Mouse (Mus musculus) midbrain, embryonic 11.5 days (tissue): ENCODE results near the gene Slc25a35. TPM values are rescaled to one million over a fixed set of nuclear protein-coding genes. Genes with fewer than 3 reads are reported as not detected.
A peak's percentile ranks its signal among the peaks of the same experiment; 100 is the strongest.
"Not testable (repeated sequence)": the region's sequence is repeated elsewhere in the genome, so short reads cannot be mapped to it uniquely, and the experiment has no call there.

ENCODE experiments used
- ATAC-seq: fragments of 200-750 bp; cut with Nextera tagmentation; 2 replicates; pipeline ENCODE4 v1.8.0; 2017; ENCODE audit warnings: moderate TSS enrichment, moderate library complexity; ENCODE audit not compliant: low FRiP score
- DNase-seq: peaks from one replicate; pipeline ENCODE4 v3.0.0; 2015; ENCODE audit warnings: low spot score; ENCODE audit errors: missing footprints
- H3K27ac ChIP-seq: fragments of 300-500 bp; sonication (generic); 2 replicates; pipeline ENCODE4 v1.5.1; 2014; ENCODE audit warnings: low read depth, low read length
- H3K27me3 ChIP-seq: fragments of 300-500 bp; sonication (generic); 2 replicates; pipeline ENCODE4 v1.6.1; 2014; ENCODE audit warnings: mild to moderate bottlenecking, low read length, moderate library complexity, mixed read lengths; ENCODE audit not compliant: control insufficient read depth, insufficient read depth
- H3K36me3 ChIP-seq: fragments of 300-500 bp; sonication (generic); 2 replicates; pipeline ENCODE4 v1.6.1; 2014; ENCODE audit warnings: mild to moderate bottlenecking, low read length, moderate library complexity, mixed read lengths; ENCODE audit not compliant: control insufficient read depth, insufficient read depth
- H3K4me1 ChIP-seq: fragments of 300-500 bp; sonication (generic); 2 replicates; pipeline ENCODE4 v1.6.1; 2014; ENCODE audit warnings: low read length; ENCODE audit not compliant: control insufficient read depth, insufficient read depth
- H3K4me2 ChIP-seq: fragments of 300-500 bp; sonication (generic); 2 replicates; pipeline ENCODE4 v1.6.1; 2014; ENCODE audit warnings: mild to moderate bottlenecking, moderate library complexity
- H3K4me3 ChIP-seq: fragments of 300-500 bp; sonication (generic); 2 replicates; pipeline ENCODE4 v1.5.1; 2014; ENCODE audit warnings: low read depth, low read length
- H3K9ac ChIP-seq: fragments of 300-500 bp; sonication (generic); 2 replicates; pipeline ENCODE4 v1.6.1; 2014; ENCODE audit warnings: low read length
- H3K9me3 ChIP-seq: fragments of 300-500 bp; sonication (generic); 2 replicates; pipeline ENCODE4 v1.6.1; 2016; ENCODE audit warnings: low read length; ENCODE audit not compliant: control insufficient read depth
- WGBS: fragments of 180-500 bp; shearing (Covaris S2); extraction: QIAGEN DNeasy Blood & Tissue Kit; methylation state at CpG from one replicate; pipeline ENCODE4 v1.1.7; 2014; 5-methylcytosine and 5-hydroxymethylcytosine counted together
- polyA plus RNA-seq: library from polyadenylated mRNA; unstranded; fragments of >200 nt; fragmentation: Nextera tagmentation; extraction: Ambion mirVana; gene quantifications from 2 replicates; pipeline ENCODE4 v1.2.1, GENCODE M21; 2014

Slc25a35 gene
- polyA plus RNA-seq, 1 experiment from 2014 or later, result 1.2 TPM

DNA sequence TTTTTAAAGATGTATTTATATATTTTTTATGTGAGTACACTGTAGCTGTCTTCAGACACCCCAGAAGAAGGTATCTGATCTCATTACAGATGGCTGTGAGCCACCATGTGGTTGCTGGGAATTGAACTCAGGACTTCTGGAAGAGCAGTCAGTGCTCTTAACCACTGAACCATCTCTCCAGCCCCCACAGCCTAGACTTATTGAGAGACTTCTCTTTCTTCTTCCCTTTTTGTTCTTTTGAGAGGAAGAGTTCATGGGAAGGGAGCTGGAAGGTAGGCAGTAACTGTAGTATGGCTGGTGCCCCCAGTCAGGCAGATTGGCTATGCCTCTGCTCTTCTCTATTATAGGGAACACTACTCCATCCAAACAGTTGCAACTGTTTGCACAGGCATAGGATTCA is 38.6 kb downstream of the Slc25a35 start:
- not testable (repeated sequence) for DNase-seq

DNA sequence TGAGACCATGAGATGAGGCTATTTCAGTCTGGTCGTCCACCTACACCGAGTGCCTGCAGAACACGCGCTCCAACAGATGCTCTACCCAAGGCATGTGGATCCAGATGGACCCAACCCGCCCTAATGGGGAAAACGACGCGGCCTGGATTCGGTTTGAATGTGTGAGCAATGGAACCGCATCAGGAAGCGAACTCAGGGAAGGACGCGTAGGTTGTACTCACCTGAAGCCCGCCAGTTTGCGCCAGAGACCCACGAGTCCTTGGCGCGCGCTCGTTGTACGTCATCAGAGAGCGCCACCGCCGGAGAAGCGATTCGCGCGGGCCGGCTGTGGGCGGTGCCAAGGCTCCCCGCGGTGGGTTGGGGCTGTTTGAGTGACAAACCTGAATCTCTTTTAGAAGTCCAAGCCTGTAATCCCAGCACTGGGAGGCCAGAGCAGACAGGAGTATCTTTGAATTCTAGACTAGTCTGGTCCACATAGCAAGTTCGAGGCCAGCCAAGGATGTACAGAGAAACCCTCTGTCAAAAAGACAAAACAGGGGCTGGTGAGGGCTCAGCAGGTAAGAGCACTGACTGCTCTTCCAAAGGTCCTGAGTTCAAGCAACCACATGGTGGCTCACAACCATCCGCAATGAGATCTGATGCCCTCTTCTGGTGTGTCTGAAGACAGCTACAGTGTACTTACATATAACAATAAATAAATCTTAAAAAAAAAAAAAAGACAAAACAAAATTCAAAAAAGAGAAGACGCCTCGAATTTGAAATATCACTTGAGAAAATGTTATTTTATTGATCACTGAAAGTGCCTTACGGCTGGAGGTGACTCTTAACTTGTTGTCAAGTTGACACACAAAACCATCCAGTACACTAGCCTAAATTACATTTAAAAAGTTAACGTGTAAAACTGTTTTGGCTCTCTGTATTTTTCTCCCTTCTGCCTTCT is 40.5 kb downstream of the Slc25a35 start, which contains the start of gene Pfas:
Gene Pfas (minus strand): TSS at position 279 of the 940 bp plus-strand sequence.
- H3K9me3 ChIP-seq, result no peaks in the 10 kb centered on the region
- peak; percentile 99 for DNase-seq
- 9% methylated on average over 38 of the region's 38 CpGs for WGBS
- peak; percentile 89 for ATAC-seq
- H3K27ac ChIP-seq, result no peak within 1 kb of the TSS
- peak within 1 kb of the TSS; percentile 73 for H3K4me3 ChIP-seq
- peak within 1 kb of the TSS; percentile 68 for H3K9ac ChIP-seq
- H3K36me3 ChIP-seq, result no peaks in the 10 kb centered on the region
- H3K27me3 ChIP-seq, result no peaks in the 10 kb centered on the region
- H3K4me2 ChIP-seq, result peak within 1 kb of the TSS; percentile 57
- H3K4me1 ChIP-seq, result peaks cover 2% of the 10 kb centered on the region; the same call in 1 of the 2 replicates

More for the DNA sequence above, 38.6 kb downstream of the Slc25a35 start:
- not testable (repeated sequence) for ATAC-seq, H3K27me3 ChIP-seq, H3K4me1 ChIP-seq, H3K36me3 ChIP-seq, H3K4me3 ChIP-seq, H3K9me3 ChIP-seq, H3K9ac ChIP-seq, H3K4me2 ChIP-seq, H3K27ac ChIP-seq

DNA sequence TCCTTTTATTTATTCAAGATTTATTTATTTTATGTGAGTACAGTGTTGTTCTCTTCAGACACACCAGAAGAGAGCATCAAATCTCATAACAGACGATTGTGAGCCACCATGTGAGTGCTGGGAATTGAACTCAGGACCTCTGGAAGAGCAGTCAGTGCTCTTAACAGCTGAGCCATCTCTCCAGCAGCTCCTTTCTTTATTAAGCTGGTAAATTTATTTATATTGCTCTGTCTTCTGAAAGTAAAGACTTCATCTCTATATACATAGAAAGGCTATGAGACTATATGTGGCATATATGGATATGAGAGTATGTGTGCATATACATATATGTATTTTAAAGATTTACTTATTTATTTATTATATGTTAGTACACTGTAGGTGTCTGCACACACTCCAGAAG is 41.6 kb downstream of the Slc25a35 start:
- ATAC-seq (no peak), DNase-seq (no peak)
- Histone ChIP-seq H3K4me3 (no peak overlapping the region), H3K4me1 (peaks cover 2% of the 10 kb centered on the region; the same call in 1 of the 2 replicates), H3K9ac (no peak overlapping the region), H3K36me3 (no peaks in the 10 kb centered on the region), H3K4me2 (no peak overlapping the region), H3K9me3 (no peaks in the 10 kb centered on the region), H3K27ac (no peak overlapping the region), H3K27me3 (no peaks in the 10 kb centered on the region)
- 94% methylated on average over 1 of the region's 1 CpGs for WGBS

DNA sequence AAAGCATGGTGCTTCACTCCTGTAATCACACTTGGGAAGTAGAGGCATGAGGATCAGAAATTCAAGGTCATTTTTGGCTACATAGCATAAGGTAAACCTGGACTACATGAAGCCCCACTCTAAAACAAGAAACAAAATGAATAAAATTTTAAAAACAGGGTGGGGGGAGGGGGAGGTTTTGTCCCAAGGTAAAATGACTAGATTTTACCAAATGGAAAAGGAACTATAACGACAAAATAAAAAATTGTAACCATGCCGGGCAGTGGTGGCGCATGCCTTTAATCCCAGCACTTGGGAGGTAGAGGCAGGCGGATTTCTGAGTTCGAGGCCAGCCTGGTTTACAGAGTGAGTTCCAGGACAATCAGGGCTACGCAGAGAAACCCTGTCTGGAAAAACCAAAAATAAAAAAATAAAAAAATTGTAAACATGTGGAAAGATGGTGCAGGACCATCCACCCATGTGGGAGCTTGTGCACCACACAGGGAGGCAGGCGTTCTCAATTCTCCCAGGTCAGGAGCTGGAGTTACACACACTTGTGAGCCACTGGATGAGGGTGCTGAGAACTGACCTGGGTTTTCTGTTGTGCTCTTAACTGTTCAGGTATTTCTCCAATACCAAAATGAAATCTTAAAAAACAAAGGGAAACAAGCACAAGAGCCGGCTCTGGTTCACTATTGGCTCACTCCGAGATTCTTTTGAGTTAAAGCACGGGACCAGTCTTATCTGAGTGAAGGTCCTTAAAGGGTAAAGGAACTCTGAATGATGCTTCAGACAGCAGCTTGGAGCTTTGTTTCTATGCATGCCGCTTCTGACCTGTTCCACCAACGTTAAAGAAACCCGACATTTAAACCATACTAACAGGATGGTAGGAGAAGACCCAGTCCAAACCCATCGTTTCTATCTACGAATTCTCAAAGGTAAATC is 42.7 kb downstream of the Slc25a35 start:
- H3K4me2 ChIP-seq, result no peak overlapping the region
- H3K36me3 ChIP-seq, result no peaks in the 10 kb centered on the region
- peaks cover 2% of the 10 kb centered on the region; the same call in 1 of the 2 replicates for H3K4me1 ChIP-seq
- no peak overlapping the region for H3K4me3 ChIP-seq
- no peaks in the 10 kb centered on the region for H3K9me3 ChIP-seq
- DNase-seq (no peak), ATAC-seq (no peak)
- H3K9ac ChIP-seq, result no peak overlapping the region
- no peaks in the 10 kb centered on the region for H3K27me3 ChIP-seq
- no peak overlapping the region for H3K27ac ChIP-seq
- WGBS, result 89% methylated on average over 15 of the region's 15 CpGs

DNA sequence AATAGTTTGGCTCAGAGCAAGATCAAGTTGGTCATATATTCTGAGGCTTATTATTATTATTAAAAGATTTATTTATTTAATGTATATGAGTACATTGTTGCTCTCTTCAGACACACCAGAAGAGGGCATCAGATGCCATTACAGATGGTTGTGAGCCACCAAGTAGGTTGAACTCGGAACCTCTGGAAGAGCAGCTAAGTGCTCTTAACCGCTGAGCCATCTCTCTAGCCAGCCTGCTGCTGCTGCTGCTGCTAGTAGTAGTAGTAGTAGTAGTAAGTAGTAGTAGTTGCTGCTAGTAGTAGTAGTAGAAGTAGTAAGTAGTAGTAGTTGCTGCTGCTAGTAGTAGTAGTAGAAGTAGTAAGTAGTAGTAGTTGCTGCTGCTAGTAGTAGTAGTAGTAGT is 43.5 kb downstream of the Slc25a35 start:
- Histone ChIP-seq H3K4me2 (peak overlapping the region; percentile 88), H3K4me3 (peak overlapping the region; percentile 49)
- H3K9ac ChIP-seq, H3K36me3 ChIP-seq, H3K4me1 ChIP-seq, ATAC-seq, H3K27ac ChIP-seq, H3K27me3 ChIP-seq, H3K9me3 ChIP-seq, DNase-seq: not testable (repeated sequence)
- WGBS, result 70% methylated on average over 2 of the region's 2 CpGs

DNA sequence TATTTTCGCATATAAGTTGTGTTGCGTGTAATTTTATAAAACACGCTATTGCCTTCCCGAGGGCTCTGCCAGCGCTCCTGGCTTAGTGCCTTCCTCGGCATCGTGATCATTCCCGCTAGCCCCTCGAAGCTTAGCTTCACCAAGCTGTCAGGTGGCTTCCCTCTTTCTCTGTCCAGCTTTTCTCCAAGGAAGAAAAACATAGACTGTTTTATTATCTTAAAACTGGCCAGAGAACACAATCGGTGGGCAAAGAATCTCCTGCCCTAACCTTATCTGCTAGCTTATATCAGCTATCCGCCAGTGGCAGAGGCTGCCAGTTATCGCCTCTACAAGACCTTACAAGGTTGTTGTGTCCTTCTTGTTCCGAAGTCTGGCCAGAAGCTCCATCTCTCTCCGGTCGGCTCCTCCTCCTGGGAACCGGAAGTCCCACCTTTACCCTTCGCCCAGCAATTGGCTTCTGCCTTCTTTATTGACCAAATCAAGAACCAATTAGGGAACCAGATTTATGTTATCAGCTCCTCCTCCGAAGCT is 44.2 kb downstream of the Slc25a35 start:
- Histone ChIP-seq H3K4me2 (peak overlapping the region; percentile 88), H3K4me3 (peak overlapping the region; percentile 49), H3K9me3 (no peaks in the 10 kb centered on the region), H3K27ac (peak overlapping the region; percentile 74), H3K27me3 (no peaks in the 10 kb centered on the region), H3K9ac (peak overlapping the region; percentile 71), H3K36me3 (no peaks in the 10 kb centered on the region), H3K4me1 (peaks cover 8% of the 10 kb centered on the region)
- 1% methylated on average over 18 of the region's 18 CpGs for WGBS
- ATAC-seq (peak; percentile 20), DNase-seq (peak; percentile 96)

DNA sequence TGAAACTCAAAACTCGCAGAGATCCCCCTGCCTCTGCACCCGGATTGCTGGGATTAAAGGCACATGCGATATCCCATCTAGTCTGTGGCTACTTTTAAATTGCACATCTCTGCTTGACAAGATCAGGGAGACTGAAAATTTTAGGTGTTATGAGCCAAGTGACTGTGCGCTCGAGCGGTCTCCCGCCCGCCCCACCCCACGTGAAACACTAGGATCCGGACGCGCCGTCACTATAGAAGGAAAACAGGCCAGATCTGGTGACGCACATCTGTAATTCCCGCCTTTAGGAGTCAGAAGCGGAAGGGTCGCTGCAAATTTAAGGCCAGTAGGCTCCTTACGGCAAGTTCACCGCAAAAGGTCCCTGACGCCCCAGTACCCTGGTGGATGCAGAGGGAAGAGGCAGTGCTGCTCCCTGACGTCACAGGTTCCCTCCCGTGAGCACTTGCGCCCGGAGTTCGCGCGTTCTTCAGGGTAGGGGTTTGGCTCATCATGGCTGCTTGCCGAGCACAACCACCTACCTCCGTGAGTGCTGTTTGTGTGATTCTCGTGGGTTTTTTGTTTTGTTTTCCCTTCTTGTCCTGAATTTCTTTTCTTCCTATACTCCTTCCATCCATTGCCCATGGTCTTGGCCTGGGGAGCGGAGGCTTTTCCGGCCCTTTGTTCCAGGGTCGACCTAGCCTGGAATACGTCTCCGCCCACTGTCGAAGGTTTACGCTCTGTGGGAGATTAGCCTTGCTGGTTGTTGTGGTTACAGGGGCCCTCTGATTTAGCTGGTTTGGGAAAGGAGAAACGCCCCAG is 47.9 kb downstream of the Slc25a35 start, which contains the start of gene Ctc1:
Gene Ctc1 (plus strand): TSS at position 268 of the 798 bp plus-strand sequence.
- peak; percentile 98 for DNase-seq
- peak within 1 kb of the TSS; percentile 69 for H3K27ac ChIP-seq
- no peaks in the 10 kb centered on the region for H3K27me3 ChIP-seq
- peak within 1 kb of the TSS; percentile 59 for H3K4me3 ChIP-seq
- H3K4me1 ChIP-seq, result peaks cover 9% of the 10 kb centered on the region
- peak within 1 kb of the TSS; percentile 93 for H3K9ac ChIP-seq
- no peaks in the 10 kb centered on the region for H3K9me3 ChIP-seq
- H3K36me3 ChIP-seq, result no peaks in the 10 kb centered on the region
- peak; percentile 96 for ATAC-seq
- whole genome bisulfite sequencing, result 5% methylated on average over 38 of the region's 38 CpGs
- peak within 1 kb of the TSS; percentile 88 for H3K4me2 ChIP-seq

DNA sequence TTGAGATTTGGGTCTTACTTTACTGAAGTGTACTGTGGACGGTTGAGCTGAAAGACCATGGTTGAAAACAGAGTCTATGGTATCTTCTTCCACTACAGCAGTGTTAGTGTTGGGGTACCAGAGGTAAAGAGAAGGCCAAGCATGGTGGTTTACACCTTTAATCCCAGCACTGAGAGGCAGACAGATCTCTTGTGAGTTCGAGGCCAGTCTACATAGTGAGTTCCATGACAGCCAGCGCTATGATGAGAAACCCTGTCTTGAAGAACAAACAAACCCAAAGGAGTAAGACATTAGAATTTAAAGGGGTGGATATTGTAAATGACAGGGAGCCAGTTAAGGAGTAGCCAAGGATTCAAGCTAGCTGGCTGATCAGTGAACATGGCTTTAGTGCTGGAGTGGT is 48.8 kb downstream of the Slc25a35 start:
- Histone ChIP-seq H3K27me3 (no peaks in the 10 kb centered on the region), H3K9ac (peak overlapping the region; percentile 93), H3K27ac (no peak overlapping the region), H3K4me1 (peaks cover 7% of the 10 kb centered on the region), H3K36me3 (peaks cover under 1% of the 10 kb centered on the region), H3K4me3 (peak overlapping the region; percentile 59), H3K4me2 (peak overlapping the region; percentile 88), H3K9me3 (no peaks in the 10 kb centered on the region)
- peak; percentile 86 for DNase-seq
- 72% methylated on average over 3 of the region's 3 CpGs for WGBS
- ATAC-seq, result no peak
